Mouse (Mus musculus) retina, adult 2 months (tissue): ENCODE data around the gene Apol6.
A peak's percentile ranks its signal among the peaks of the same experiment; 100 is the strongest.

Experiments used
- DNase-seq: peaks from one replicate; pipeline ENCODE4 v3.0.0-alpha.2; 2012; ENCODE audit warnings: low read depth, low spot score

Apol6 gene

DNA sequence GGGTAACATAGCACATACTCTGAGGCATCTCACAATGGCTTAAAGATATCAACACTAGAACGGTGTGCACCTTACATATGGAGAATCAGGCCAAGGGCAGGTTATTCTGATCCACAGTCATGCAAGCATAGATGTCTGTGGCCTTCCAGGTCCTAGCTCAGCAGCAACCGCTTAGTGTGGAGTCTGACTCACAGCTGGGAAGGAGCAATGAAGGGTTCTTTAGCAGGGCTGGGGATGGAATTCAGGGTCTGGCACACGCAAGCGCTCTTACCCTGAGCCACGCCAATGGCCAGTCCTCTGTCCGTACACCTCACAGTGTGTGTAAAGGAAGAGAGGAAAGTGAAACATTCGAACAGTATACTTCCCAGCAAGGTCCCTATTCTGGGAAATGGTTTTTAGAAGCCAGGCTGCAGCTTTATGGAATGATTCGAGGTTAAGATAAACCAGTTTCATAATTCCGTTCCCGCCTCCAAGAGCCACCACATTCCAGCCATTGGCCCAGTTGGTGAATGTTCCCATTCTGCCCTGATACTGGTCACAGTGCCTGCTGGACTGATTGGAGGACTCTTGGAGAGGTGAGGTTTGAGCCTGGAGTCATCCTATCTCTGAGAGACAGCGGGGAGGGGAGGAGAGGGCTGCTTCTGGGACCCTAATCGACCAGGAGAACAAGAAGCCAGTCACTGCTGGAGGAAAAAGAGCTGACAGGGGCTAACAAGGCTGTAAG is at the start of gene Apol6:
Gene Apol6 (plus strand): TSS at position 133 of the 724 bp plus-strand sequence.
- DNase-seq = no peak

DNA sequence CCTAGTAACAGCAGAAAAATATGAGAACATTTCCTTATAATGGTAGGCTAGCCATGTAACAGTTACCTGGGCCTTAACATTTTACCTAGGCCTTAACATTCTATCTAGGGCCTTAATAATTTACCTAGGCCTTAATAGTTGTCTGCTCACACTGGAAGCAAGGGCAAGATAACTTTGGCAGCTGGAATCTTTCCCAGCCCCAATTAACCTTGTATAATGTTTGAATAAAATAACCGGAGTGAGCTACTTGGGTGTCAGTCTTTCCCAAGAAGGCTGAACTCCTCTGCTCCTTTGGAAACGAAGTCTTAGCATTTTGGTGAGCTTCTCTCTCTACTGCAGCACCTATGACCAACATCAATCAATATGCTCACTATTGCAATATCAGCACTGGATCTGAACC is 46.5 kb upstream of the Apol6 start:
- DNase-seq = no peak

DNA sequence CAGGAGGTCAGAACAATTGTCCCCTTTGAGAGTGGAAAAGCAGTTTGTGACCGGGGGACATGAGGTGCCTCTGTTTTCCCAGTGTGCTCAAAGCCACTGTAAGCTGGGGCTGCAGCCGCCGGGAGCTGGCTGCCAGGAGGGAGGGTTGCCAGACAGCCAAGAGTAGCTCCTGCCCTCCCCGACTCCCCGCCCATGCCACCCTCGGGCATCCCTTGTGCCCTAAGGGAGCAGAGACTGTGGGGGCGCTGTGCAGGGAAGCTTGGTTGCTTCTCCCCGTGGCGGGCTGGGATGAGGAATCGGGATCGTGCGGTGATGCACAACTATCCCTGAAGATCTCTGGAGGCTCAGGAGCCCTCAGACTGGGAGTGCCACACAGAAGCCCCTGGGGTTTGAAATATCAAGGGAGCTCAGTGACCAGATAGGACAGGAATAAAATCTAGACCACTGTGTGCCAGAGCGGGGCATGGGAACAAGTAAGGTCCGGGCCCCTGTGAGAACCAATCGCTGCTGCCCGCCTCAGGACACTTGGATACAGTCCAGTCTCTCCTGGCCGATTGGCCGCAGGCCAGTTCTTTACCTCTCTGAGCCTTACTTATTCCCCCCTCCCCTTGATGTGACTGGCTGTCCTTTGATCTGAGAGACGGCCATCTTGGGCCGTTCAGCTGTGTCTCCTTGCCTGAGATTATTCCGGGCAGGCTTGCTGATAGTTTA is 45.5 kb upstream of the Apol6 start:
- no peak for DNase-seq

DNA sequence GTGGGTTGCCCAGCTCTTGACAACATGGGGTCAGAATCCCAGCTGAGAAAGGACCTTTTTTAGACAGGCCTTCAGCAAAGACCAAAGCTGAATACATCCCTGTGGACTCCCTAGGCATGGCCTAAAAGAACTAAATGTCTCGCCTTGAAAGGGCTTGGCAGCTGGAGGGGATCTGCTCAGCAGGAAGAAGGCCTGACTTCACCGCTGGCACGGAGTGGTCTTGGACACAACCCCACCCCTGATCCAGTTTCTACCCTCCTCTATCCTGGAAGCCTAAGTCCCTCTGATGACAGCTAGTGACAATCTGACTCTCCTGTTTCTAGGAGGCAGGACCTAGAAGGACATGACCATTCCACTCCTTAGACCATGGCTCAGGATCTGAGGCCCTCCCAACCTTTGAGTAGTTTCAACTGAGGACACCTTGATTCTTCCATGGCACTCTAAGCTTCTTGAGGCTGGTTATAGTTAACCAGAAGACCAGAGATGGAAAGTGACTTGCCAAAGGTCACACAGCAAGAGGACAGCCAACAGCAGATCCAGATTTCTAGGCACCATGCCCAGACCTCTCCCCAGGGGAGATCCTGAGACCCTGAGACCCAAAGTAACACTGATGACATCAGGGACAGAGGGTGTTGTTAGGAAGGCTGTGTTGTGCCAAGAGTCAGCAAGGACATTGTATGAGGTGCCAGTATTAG is 41.2 kb upstream of the Apol6 start:
- DNase-seq = no peak

DNA sequence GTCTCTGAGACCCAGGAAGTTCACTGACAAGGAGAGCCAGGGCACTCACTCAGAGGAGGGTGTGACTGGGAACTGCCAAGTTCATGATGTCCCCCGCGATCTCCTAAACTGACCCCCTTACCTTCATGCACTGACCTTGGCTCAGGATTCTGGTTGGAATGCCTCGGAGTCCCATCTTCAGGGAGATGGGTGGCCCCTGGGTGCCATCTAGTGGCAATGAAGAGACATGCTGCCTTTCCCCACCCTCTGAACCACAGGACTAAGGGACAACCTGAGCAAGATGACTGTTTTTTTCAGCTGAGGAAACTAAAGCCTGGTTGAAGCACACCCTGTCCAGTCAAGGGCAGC is 40.7 kb upstream of the Apol6 start:
- peak; percentile 33 for DNase-seq

DNA sequence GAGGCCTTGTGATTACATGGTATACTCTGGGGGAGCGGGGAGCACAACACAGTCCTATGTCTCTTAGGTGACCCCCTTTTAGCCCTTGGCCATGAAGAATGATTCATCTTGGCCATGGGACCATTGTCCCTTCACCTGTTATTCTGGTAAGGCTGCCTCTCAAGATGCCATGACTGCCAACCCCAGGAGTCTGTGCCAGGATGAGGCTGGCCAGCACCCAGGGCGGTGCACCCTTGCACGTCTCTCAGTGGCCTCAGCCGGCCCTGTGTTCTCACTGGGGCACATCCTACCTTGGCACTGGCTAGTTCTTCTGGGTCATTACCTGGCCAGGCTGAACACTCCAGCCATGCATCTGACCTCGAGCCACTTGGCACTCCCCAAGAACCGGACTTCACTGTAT is 35.7 kb upstream of the Apol6 start:
- no peak for DNase-seq

DNA sequence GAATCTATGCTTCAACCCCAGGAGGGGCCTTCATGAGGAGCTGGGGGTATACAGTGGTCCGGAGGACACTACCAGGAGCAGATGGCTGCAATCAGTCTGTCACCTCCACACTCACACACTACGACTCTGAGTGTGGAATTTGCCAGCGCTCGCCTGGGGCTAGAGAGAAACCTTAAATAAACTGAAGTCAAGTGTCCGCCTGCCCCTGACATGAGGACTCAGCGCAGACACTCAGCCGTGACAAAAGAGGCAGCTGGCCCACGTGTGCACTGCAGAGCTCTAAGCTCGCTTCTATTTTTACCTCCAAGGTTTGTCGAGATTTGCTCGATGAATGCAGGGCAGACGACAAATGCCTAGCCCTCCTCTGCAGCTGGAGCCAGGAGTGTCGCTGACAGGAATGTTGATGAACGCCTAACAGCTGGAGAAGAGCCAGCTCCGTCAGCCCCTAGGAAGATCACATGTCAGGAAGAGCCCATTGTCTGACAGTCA is 30.7 kb upstream of the Apol6 start:
- peak; percentile 16 for DNase-seq

DNA sequence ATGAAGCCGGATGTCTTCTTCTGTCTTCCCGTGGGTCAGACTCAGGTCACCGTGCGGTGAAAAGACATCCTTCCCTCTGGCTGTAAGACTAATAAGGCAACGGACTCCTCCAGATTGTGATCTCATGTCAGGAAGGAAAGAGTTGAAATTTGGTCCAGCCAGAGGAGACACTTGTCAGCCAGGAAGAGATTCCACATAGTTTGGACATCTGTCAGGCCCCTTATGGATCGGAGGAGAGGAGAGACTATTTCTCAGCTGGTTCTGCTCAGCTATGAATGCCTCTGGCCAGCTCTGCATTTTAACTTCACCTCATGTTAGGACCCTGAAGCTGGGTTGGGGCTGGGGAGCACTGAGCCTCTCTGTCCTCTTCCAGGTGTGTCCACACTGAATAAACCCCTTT is 30.1 kb upstream of the Apol6 start:
- DNase-seq = no peak

DNA sequence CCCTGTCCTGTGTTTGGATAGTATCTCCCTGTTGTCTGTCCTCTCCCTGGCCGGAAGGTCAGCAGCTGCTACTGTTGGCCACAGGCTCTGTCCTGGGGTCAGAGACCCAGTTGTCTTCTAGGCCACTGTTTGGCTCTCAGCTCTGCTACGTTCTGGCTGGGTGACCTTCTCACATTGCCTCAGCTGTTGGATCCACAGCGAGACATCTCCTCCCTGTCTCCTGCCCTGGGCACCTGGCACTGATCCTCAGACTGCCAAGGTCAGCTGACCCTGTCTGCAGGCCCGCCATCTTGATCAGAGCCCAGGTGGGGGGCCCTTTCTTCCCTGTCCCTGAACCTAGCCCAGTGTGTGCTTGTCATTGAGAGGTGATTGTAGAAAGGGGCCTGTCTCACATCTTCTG is 29.5 kb upstream of the Apol6 start:
- DNase-seq = no peak

DNA sequence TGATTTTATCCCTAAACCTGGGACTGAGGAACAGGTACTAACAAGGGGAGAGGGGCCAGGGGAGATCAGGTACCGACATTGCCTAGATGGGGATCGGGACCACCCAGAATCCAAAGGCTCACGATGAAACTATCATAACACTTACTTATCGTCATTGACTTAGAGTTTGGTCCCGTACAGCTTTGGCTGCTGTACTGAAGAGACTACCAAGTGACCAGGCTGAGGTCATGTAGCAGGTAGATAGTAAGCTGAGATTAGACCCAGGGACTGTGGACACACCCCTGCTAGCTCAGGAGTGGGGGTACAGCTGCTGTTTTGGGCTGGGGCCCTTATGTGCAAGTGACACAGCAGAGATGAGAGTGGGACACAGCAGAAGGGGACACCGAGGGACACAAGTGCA is 28.0 kb upstream of the Apol6 start:
- DNase-seq = no peak

DNA sequence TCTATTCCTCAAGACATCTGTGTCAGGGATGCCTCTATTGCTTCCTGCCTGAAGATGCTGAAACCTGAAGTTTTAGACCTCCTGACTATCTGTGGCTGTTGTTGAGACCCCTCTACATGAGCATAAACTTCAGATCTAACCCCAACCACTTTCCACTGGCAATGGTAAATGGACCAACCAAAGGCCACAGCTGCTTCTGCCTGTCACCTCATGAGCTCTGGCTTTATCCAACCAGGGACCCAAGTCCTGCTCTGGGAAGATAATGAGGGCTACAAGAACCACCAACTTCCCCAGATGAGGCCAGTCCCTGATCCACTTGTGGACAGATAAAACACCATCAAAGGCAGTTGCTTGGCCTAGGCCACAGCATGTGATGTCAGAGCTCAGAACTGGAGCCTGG is 26.6 kb upstream of the Apol6 start:
- no peak for DNase-seq

DNA sequence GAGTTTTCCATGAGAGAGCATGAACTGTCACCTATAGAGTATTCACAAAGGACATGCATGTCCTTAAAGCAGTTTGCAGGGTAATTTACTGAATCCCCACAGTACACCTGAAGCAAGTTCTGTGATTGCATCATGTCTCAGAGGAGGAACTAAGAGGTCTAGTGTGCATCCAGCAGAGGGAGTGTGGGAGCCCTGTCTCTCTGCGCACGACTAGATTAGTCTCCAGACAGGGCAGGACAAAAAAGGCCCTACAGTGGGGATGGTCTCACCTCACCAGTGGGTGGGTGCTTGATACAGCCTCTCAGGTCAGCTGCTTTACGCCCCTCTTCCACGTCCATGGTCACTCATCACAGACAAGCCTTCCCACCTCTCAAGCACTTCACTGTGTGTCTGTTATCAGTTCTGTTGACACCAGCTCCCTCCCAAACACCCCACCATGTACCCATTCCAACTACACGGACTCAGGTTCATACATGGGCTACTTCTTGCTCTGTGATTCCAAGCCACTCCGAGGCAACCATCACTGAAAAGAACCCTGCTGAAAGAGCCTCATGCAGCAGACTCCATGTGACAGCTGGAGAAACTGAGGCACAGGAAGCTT is 25.7 kb upstream of the Apol6 start:
- DNase-seq = no peak

DNA sequence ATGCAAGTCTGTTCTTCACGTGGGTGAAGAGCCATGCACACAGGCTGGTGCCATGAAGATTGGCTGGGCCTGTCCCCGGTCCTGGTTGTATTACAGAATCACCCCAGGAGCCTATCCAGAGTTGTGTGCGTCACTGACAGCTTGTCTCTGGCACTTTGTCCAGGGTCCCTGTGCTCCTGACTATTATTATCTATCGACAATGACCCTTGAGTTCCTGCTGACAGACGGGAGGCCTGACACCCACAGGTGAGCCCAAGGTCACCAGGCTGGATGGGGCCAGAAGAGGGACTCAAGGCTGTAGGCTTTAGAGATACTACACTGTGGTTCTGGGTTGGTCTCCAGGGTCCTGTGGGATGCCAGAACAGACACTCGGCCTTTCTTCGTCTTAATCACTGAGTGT is 25.0 kb upstream of the Apol6 start:
- no peak for DNase-seq

DNA sequence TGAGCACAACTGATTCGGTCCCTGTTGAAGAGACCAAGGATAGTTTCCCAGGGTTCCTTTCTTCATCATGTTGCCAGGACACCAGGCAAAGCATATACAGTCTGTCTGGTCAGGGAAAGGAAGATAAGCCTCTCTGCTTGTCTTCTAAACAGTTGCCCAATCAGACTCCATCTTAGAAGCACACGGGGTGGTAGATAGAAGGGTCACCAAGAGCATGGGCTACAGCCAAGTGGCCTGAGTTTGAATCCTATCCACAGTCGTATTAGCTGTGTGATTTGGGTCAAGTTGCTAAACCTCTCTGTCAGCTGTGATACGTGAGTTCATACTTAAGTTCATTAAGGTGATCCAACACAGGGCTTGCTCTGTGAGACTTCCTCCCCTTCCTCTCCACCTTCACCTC is 24.4 kb upstream of the Apol6 start:
- DNase-seq = no peak

DNA sequence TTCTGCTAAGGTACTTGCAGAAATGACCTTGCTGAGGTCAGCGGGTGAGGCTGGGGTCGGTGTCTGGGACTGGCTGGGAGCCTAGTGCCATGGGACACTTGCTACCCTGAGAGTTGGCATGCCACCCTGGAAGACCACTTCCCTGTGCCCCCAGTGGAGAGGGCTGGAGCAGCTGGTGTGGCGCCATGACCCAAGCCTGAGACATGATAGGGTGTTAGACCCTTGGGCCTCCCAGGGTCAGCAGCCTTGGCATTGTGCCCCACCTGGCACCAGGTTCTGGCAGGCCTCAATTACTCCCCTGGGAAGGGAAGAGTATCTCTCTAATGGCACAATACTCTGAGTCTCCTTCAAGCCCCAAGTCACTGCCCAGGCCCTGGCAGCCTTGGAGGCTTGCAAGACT is 23.5 kb upstream of the Apol6 start:
- DNase-seq = no peak

DNA sequence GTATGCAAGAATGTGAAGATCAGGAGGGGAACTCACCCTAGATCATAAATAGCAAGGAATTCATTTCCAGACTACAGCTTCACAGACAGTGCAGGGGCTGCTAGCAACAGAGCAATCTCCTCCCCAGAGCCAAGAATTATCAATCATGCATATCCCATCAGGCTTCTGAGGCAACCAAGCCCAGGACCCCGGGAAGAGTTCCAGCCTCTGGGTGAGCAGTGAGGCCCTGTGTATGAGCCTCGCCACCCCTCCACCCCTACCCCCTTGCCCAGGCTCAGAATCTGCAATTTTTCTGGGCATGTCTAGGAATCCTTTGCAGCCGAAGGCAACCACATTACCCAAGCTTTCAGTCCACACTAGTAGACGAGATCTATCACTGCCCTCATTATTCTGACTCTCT is 22.7 kb upstream of the Apol6 start:
- no peak for DNase-seq

DNA sequence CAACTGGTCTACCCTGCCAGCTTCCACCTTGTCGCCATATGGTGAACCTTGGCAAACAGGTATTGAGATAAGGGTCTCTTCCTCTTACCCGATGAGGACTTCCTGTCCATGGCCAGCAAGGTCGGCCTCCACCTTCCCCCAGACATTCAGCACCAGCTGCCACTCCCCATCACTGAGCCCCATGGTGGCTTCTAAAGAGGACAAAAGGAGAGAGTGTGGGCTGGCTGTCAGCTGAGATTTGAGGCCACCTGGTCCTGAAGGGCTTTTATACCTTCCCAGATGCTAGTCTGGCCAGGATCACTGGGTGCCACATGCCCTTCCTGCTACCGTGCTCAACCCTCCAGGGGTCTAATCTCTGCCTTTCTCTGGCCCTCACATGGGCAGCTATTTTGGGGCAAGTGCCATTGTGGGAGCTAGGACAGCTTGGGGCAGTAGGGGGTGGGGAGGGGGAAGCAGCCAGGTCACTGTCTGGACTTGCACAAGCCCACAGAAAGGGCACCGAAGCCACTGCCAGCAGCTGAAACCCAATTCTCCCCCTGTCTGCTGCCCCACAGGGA is 22.1 kb upstream of the Apol6 start:
- no peak for DNase-seq

DNA sequence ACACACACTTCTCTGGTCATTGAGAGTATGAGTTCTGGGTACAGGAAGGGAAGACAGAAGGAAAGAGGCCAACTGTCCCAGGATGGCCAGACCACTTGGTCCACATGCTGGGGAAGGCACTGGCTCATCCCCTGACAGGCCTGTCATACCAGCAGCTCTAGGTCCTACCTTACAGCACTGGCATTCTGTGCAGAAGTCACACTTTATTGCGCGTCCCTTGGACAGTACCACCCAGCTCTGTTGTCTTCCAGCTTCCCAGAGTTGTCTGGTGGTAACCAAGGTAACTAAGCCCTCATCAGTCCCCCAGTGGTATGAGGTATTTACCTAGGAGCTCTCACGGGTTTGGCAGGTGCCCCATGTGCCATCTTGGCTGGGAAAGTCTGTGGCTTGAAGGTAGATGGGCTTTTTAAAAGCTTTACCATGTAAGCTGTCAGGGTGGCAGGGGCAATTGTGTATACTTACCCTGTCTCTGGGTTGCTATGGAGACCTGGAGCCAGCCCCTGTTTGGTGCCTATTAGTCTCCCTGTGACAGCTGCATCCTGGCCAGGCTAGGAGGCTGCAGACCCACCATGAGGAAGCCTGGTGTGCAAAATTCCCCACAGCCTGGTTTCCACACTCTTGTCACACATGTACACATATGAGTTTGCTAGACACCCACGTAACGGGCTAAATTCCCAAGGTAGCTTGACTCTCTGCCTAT is 18.5 kb upstream of the Apol6 start:
- no peak for DNase-seq

DNA sequence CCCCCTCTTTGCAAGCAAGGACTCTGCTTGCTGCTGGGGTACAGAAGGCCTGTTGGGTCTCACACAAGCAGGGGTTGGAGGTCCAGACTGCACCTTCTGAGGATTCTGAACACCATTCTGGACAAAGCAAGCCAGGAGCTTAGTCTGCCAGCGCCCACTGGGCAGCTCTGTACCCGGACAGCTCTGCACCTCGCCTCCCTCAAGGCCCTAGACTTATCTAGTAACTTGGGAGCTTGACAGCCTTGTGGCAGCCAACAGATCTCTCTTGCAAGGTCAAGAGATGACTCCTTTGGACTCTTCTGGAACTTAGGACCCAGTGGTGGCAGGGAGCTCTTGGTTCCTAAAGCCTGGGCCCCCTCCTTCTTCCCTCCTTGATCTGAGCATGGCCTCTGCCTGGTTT is 17.4 kb upstream of the Apol6 start:
- no peak for DNase-seq

DNA sequence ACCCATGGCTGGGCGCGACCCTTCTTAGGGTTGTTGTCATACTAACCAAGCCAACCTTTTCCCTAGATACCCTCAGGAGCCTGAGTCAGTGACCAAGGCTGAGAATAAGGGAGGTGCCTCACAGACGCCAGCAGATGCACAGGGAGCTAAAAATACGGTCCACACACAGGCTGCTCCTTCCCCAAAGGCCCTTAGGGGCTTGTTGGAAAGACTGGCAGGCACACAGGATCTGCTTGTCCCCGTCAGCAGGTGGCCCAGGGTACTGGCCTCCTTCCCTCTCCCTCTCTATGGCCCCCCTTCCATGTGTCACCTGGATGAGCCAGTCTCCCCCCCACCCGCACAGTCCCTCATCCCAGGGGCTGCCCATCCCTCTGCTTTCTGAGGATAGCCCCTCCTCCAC is 16.9 kb upstream of the Apol6 start:
- DNase-seq = no peak

DNA sequence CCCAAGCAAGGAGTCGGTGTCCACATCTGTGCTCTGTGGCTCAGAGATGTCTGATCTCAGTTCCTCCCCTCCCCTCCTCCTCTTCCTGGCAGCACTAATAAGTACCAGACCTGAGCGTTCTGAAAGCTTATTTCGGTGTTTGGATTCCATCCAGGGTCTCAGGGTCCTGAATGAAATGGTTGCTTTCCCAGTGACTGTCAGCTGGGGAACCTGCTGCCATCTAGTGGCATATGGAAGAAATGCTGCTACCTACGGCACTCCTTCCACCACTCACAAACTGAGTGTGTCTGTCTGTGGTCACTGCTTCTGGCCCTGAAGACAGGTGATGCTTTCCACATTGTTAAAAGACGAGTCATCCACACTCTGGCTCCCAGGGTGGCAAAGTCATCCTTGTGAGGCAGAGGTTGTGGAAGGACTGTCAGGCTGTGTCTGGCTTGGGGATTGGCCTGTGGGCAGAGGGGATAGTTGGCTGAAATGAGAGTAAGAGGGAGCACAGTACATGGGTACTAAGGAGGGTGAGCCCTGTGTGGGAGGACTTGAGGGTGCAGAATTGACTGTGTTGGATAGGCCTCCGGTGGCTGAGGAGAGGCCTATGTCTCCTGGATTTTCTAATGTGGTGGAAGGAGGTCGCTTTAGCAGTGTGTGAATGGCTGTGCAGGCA is 15.1 kb upstream of the Apol6 start:
- peak; percentile 23 for DNase-seq
